Mouse (Mus musculus): ENCODE measurements around the gene Fibp.
A peak's percentile ranks its signal among the peaks of the same experiment; 100 is the strongest.
"Not testable (repeated sequence)": the region's sequence is repeated elsewhere in the genome, so short reads cannot be mapped to it uniquely, and the experiment has no call there.

Fibp gene

GRCm38 (mm10) chr19:5489721-5490120 is 29.3 kb downstream of the Fibp start:
- DNase-seq = not testable (repeated sequence)

- DNase-seq = no peak
Observed at GRCm38 (mm10) chr19:5490313-5490897, 30.0 kb downstream of the Fibp start, which contains the start of gene Cfl1. TSS of gene Cfl1 (plus strand) at chr19:5490455.

DNA sequence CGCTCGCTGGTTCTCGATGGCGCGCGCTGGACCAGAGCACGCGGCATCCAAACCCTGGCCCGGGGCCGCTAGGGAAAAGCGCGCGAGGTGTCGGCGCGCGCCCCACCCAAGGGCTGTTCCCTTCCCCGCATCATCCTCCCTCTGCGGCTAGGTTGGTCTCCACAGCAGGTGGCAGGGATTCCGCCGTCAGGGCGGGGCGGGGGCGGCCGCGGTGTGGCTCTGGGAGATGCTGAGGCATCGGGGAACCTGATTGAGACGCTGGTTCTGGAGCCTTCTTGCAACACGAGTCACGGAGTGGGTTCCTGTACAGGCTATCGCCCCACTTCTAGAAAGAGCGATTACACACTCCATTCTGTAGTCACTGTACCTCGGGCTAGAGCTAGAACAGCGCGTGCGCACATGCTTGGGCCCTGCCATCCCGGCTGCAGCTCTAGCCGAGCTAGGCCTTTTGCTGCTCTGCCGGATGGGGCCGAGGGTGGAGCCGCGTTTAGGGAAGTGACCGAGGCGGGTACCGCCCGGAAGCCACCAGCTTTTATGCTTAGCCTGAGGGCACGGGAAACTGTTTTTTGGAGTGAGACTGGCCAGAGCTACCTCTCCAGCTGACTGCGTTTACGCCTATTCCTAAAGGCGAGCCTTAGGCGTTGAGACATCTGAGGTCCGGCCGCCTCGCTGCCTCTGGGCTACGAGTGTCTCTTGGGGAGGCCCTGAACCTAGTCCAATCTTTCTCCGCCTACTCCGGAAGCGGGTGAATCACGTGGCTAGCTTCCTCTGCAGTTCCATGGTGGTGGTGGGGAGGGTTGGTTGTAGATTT is 30.7 kb downstream of the Fibp start:
- no peak for DNase-seq

GRCm38 (mm10) chr19:5492641-5493040 is 32.2 kb downstream of the Fibp start:
- DNase-seq = peak; percentile 39

DNA sequence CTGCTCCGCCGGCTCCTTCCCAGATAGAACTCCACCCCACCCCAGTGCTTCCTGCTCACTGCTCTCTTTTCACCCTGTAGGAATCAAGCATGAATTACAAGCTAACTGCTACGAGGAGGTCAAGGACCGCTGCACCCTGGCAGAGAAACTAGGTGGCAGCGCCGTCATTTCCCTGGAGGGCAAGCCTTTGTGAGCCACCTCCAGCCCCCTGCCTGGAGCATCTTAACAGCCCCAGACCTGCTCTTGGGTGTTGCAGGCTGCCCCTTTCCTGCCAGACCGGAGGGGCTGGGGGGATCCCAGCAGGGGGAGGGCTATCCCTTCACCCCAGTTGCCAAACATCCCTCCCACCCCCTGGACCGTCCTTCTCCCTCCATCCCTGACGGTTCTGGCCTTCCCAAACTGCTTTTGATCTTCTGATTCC is 32.9 kb downstream of the Fibp start:
- DNase-seq = peak; percentile 57

GRCm38 (mm10) chr19:5494314-5494713 is 33.9 kb downstream of the Fibp start:
- no peak for DNase-seq

- DNase-seq = peak; percentile 44
Observed at GRCm38 (mm10) chr19:5495353-5496051, 35.1 kb downstream of the Fibp start.

DNA sequence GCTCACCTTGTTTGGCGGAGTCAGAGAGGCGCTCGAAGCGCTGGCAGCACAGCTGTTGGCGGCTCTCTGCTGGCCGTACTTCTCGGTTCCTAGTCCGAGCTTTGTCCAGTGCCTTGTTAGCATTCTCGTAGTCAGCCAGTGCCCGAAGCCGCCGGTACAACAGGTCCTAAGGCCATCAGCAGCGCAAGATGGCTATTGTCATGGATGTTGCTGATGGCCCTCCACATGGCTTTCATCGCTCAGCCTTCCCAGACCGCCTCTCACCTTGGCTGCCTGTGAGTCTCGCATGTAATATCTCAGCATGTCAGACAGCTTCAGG is 35.6 kb downstream of the Fibp start:
- no peak for DNase-seq

GRCm38 (mm10) chr19:5500330-5500875 is 40.0 kb downstream of the Fibp start:
- DNase-seq = no peak

DNA sequence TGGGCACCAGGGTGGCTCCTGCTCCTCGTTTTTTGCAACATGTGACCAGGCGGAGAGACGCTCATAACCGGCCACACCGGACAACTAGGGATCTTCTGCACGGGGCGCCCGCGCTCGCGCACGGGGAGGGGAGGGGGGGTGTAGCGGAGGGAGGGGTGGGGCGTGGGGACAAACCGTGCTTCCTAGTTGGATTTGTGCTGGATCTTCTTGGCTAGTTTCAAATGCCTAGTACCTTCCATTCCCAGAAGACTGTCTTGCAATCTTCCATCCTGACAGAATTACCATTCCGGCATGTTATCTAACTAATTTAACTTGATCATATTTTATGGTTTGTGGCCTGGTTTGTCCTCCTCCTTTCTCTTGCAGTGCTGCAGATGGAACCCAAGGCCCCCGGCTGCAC is 43.3 kb downstream of the Fibp start, which contains the start of gene 1700020D05Rik:
Gene 1700020D05Rik, minus strand, starts transcription at position 101 of the 400 bp plus-strand sequence.
- DNase-seq = no peak

GRCm38 (mm10) chr19:5510031-5511026 is 49.9 kb downstream of the Fibp start, which contains the start of gene Snx32:
TSS of gene Snx32 (minus strand) at chr19:5510538.
- peak; percentile 100 for DNase-seq

DNA sequence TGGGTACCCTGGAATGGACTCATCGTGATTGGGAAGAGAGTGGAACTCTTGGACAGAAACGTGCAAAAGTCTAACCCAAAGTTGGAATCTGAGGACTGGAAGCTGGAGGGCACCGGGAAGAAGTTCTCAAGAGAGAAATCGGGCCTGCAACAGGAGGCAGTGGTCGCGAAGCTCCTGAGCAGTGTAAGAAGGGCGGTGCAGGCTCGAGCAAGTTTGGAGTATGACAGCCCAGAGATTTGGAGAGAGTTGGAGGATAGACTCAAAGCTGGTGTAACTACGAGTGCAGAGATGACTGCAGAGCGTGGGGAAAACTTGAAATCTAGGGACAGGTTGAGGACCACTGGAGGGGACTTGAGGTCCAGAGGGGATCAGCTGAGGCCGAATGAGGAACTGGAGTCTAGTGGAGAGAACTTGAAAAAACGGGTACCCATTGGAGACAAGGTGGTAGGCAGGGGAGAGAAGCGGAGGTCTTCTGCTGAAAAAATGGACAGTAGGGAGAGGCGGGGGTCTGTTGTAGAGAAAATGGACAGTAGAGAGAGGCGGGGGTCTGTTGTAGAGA is 50.7 kb downstream of the Fibp start:
- no peak for DNase-seq

DNA sequence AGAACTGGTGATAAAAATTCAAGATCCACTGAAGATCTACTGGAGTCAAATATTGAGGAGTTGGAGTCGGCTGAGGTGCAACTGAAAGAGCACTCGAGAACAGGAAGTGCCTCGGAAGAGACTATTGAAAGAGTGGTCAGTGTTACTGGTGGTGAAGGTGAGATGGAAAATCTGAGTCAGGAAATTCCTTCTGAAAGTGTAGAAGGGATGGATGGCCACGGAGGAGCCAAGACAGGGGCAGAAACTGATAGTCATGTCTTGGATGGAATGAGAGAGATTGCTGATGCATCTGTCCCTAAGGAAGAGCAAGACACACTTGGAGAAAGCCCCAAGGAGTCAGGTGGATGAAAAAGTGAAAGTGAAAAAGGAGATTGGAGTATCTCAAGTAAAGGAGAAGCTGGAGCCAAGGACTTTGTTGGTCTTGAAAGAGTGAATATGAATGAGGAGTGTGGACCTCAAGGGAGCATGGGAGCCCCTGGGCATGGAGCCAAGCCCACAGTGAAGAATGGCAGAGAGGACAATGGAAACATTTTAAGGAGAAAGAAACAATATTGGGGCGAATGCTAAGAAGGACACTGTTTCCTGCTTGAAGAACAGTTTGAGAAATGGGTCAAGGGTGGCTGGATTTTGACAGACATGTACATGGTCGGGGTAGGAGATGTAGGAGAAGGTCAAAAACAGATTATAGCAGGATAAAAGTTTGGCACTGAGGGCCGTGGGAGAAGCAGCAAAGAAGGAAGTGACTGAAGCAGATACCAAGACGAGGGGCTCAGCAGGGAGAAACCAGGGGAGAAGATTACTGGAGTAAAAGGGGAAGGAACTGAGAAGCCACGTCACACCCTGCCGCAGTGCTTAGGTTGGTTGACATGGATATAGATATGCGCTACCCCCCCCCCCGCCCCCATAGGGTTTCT is 51.9 kb downstream of the Fibp start:
- DNase-seq = no peak

DNA sequence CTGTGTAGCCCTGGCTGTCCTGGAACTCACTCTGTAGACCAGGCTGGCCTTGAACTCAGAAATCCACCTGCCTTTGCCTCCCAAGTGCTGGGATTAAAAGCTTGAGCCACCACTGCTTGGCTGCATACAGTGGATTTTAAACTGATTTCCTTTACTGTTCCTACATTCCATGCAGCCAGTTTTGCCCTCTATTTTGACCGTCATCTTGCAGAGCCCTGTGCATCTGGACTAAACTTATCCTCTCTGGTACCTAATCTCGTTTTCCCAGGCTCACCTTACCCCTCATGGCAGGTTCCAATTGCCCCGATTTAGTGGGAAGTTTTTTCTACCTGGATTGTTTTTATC is 52.6 kb downstream of the Fibp start:
- DNase-seq = no peak
